Mouse (Mus musculus): ENCODE measurements around the gene Ttc21b. TPM values are rescaled to one million over a fixed set of nuclear protein-coding genes. Genes with fewer than 3 reads are reported as not detected.
"Not testable (repeated sequence)": the region's sequence is repeated elsewhere in the genome, so short reads cannot be mapped to it uniquely, and the experiment has no call there.

Gene Ttc21b
- 1.5 and 2.2 TPM in 2 replicates for total RNA-seq (2015)
- 2.3 and 3.2 TPM in 2 replicates for total RNA-seq (2017)

DNA sequence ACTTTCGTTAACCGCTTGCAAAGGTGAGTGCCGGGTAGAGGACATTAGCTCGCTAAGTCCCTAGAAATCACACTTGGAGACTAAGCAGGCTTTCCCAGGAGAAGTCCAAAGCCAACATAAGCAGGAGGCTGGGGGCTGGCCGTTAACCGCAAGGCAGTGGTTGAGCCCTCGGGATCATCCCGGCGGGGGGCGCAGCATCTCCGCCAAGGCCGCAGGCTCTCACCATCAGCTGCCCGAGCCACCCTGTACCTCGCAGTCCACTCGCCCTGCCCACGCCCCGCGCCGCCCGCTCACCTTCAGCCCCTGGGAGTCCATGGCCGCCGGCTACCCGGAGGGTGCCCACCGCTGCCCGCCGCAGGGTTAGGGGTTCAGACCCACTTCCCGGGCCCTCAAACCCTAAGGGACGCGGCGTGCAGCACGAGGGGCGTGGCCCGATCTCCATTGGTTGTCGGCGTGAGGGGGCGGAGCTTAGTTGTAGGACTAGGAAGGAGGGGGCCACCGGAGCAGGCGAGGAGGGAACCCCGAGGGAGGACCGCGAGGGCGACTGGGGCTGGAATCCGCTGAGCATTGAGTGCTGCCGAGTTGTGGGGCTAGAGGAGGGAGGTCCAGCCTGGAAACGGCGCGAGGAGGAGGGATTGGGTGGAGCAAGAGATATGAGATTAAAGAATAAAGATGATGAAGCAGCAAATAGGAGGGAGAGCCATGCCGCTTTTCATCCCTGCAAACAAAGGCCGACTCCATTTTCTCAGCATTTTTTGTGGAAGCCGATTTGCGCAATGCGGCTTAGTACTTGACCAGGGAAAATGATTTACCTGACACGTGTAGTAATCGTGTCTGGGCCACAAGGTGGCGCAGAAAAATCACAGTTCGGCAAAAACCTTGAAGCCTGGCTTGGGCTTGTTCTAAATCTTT, at the start of gene Ttc21b:
TSS of gene Ttc21b (minus strand) at position 398 of the 912 bp plus-strand sequence.
- peak; percentile 97 for ATAC-seq (ENCODE audit: poor library complexity, severe bottlenecking)

GRCm38 (mm10) chr2:66272551-66272950, 16.1 kb upstream of the Ttc21b start:
- ATAC-seq (ENCODE audit: poor library complexity, severe bottlenecking): no peak

GRCm38 (mm10) chr2:66244013-66244412, 12.4 kb downstream of the Ttc21b start:
- no peak for ATAC-seq (ENCODE audit: poor library complexity, severe bottlenecking)

DNA sequence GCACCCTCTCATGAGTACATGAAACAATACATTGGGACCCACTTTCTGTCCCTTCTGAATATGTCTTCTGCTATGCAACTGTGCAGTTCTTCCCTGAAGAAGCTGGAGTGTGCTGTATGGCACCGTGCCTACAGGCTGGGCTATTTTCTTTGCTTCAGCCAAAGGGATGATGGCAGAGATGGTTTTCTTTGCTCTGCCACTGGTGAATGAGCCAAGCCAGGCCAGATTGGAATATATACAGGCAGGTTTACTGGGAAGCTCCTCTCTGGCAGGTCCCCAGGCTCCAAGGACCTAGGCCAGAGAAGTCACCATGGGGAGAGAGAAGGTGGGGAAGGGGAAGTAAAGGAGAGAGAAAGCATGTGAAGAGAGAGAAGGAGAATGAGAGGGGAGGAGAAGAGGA, 16.1 kb downstream of the Ttc21b start:
- no peak for ATAC-seq (ENCODE audit: poor library complexity, severe bottlenecking)

DNA sequence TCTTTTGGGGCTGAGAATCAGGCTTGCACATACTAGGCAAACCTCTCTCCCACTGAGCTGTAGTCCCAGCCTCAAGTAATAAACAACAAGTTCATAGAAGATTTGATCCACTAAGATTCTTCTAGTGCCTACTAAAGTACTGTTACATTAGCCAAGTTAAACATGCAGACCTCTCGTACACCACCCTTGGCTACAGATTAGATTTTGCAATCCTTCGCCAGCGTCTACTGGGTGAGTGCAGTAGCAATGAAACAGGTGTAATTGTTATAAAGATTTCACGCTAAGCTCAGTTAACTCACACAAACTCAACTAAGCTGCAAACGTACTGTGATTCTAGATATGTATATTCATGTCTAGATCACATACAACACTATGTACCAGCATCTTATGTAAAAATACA, 17.5 kb downstream of the Ttc21b start:
- no peak for ATAC-seq (ENCODE audit: poor library complexity, severe bottlenecking)

- ATAC-seq (ENCODE audit: poor library complexity, severe bottlenecking): no peak
Measured at GRCm38 (mm10) chr2:66220954-66221353, 35.5 kb downstream of the Ttc21b start.

GRCm38 (mm10) chr2:66209875-66210274, 46.5 kb downstream of the Ttc21b start:
- ATAC-seq (ENCODE audit: poor library complexity, severe bottlenecking): peak; percentile 80

DNA sequence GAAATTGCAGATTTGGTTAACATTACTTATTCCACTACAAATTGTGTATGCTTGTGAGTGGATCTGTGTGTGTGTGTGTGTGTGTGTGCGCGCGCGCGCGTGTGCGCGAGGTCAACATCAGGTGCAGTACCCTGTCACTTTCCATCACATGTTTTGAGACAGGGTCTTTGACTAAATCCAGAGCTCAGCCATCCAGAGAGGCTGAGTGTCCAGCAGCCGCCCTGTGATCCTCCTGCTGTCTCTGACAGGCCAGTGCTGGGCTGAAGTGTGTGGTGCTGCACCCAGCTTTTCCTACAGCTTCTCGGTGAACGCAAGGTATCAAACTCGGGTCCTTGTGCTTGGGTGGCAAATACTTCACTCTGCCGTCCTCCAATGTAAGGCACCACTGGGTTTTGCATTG, 47.1 kb downstream of the Ttc21b start:
- no peak for ATAC-seq (ENCODE audit: poor library complexity, severe bottlenecking)

DNA sequence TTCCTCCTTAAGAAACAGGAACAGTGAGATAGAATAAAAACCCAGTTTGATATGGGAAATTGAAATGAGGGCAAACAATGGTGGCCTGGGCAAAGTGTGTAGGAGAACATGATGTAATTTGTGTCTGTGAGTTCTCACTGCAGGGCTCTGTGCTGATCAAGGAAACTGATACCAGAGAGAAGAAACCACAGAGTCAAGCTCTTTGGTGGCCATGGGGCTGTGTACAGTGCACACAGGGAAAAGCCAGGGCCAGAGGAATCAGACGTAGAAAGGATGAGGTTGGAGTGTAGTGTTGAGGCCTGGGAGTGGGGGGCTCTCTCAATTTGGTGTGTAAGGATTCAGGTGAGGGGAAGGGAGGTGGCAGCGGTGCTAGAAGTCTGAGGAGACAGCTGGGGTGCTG, 49.6 kb downstream of the Ttc21b start:
- no peak for ATAC-seq (ENCODE audit: poor library complexity, severe bottlenecking)

DNA sequence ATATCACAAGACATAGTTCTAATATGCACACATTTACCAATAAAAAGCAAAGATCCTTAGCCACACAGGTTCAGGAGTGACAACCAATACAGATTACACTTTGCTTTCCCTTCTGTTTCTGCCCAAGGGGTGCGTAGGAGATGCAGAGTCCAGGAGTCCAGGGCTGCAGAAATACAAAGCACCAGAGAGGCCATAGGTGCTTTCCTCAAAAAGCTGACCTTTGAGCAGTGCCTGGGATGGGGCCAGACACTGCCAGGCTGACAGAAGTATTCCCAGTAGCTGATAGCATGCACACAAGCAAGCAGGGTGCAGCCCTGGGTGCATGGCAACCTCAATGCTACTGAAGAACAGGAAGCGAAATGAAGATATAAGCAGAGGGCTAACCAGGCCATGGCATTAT, 52.2 kb downstream of the Ttc21b start:
- no peak for ATAC-seq (ENCODE audit: poor library complexity, severe bottlenecking)

- ATAC-seq (ENCODE audit: poor library complexity, severe bottlenecking): 0 out of 2 replicates have a peak, but pooled peaks have one; percentile 33
Measured at GRCm38 (mm10) chr2:66200195-66200594, 56.2 kb downstream of the Ttc21b start.

DNA sequence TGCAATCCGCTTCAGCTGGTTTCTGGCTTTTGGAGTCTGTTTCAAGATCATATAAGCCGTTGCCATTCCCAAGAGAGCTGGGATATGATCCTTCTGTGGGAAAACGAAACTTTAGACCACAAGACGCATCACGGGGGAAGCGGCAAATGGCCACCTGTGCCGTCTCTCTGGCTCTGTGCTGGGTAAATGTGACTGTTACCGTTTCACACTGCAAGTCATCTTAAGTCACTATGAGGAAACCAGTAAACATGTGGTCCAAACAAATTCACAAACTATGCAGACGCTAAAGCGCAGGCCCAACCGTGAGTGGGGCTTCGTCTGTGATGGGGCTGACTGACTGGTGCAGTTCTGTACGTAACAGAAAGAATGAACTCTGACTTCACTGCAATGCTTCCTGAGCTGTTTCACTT, 64.7 kb downstream of the Ttc21b start:
- peak; percentile 45 for ATAC-seq (ENCODE audit: poor library complexity, severe bottlenecking)

DNA sequence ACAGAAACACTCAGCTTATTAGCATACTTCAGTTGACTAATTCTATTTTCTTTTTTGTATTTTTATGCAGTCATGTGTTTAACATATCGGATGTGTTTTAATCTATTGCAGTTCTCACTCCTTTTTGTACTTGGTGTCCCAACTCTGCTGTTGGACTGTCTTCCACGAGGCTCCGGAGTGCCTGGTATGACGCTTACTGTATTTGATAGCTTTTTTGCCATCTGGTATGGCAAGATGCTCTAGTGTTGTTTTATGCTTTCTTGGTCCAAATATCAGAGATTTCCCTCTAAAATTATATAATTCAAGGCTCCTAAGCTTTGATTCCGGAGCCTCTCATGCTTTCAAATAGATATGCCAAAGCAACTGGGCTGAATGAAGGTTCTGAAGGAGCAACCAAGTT, 66.3 kb downstream of the Ttc21b start:
- ATAC-seq (ENCODE audit: poor library complexity, severe bottlenecking): no peak

GRCm38 (mm10) chr2:66189197-66189596, 67.2 kb downstream of the Ttc21b start:
- not testable (repeated sequence) for ATAC-seq (ENCODE audit: poor library complexity, severe bottlenecking)

GRCm38 (mm10) chr2:66187520-66187919, 68.9 kb downstream of the Ttc21b start:
- ATAC-seq (ENCODE audit: poor library complexity, severe bottlenecking): no peak

GRCm38 (mm10) chr2:66184431-66185164, 71.8 kb downstream of the Ttc21b start:
- peak; percentile 13; the same call in 1 of the 2 replicates for ATAC-seq (ENCODE audit: poor library complexity, severe bottlenecking)

- peak; percentile 36 for ATAC-seq (ENCODE audit: poor library complexity, severe bottlenecking)
Measured at GRCm38 (mm10) chr2:66180293-66180692, 76.1 kb downstream of the Ttc21b start.

GRCm38 (mm10) chr2:66179782-66180181, 76.6 kb downstream of the Ttc21b start:
- peak; percentile 97 for ATAC-seq (ENCODE audit: poor library complexity, severe bottlenecking)

- ATAC-seq (ENCODE audit: poor library complexity, severe bottlenecking): no peak
Measured at GRCm38 (mm10) chr2:66178848-66179215, 77.6 kb downstream of the Ttc21b start.

DNA sequence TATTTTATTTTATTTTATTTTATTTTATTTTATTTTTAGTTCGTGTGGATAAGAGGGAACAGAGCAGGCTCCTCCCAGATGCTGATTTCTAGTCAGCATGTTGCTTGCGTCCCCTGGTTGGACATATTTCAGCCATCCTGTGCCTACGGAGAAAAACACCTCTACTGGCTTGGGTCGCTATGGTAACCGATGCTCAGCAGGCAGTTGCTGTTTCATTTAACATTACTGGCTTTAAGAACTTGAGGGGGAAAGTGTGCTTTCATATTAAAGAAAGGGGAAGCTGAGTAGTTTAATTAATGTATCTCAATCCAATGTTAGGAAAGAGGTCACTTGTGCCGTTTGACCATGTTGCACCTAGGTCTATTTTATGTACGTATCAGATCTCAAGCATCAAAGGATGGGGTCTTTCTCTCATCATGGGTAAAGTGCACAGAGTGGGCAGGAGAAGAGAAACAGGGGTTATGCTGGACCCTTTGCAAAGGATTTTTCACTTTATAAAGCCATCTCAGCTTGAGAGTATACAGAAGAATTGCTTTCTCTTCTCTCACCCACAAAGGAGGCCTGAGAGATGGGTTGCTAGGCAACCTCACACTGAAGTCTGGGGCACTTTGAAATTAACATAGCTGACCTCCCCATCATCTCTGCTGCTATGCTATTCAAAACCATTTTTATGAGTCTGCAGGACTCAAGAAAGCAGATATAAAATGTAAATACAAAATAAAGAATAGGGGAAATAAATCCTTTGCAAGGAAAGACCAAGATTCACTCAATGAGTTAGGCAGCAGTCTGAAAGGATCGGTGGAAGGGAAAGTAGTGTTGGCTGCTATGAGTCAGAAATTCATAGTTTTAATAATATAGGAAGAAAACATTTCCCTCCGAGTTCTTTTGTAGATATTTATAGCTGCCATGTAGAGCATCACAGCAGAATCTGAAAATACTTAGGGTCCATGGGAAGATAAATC, 78.2 kb downstream of the Ttc21b start:
- no peak for ATAC-seq (ENCODE audit: poor library complexity, severe bottlenecking)

GRCm38 (mm10) chr2:66177017-66177416, 79.4 kb downstream of the Ttc21b start:
- no peak for ATAC-seq (ENCODE audit: poor library complexity, severe bottlenecking)

All from megakaryocyte, adult 5-6 weeks (primary cell).